Mouse (Mus musculus): Measurements from ENCODE around the gene Hectd4. TPM values are rescaled to one million over a fixed set of nuclear protein-coding genes. Genes with fewer than 3 reads are reported as not detected.

The Hectd4 gene
- polyA plus RNA-seq, 1 experiment from 2014 or later: 3.8 TPM

- ATAC-seq (ENCODE audit: low FRiP score, low TSS enrichment): no peak
- H3K27me3 ChIP-seq (ENCODE audit: insufficient read depth, low read length): no peaks in the 10 kb centered on the region
- H3K4me3 ChIP-seq (ENCODE audit: low read length): peak overlapping the region; percentile 87
- H3K27ac ChIP-seq (ENCODE audit: low read length): peak overlapping the region; percentile 75
- peak overlapping the region; percentile 85 for H3K4me2 ChIP-seq (replicated peaks; ENCODE audit: low read depth, low read length)
- no peaks in the 10 kb centered on the region for H3K9me3 ChIP-seq (ENCODE audit: low read length)
- peaks cover 20% of the 10 kb centered on the region for H3K4me1 ChIP-seq (ENCODE audit: insufficient read depth, low read length)
- WGBS: 30% methylated on average over 21 of the region's 21 CpGs
- H3K9ac ChIP-seq (replicated peaks; ENCODE audit: low read length): peak overlapping the region; percentile 96
- no peaks in the 10 kb centered on the region for H3K36me3 ChIP-seq (ENCODE audit: insufficient read depth, low read length)
Observed at GRCm38 (mm10) chr5:121190210-121190835, 29.7 kb upstream of the Hectd4 start.

GRCm38 (mm10) chr5:121190836-121191583 is 29.0 kb upstream of the Hectd4 start, which contains the start of gene Ptpn11:
Gene Ptpn11, minus strand, starts transcription at chr5:121191397.
- WGBS: under 1% methylated on average over 92 of the region's 98 CpGs
- H3K9me3 ChIP-seq (ENCODE audit: low read length): no peaks in the 10 kb centered on the region
- peaks cover 13% of the 10 kb centered on the region for H3K4me1 ChIP-seq (ENCODE audit: insufficient read depth, low read length)
- H3K9ac ChIP-seq (replicated peaks; ENCODE audit: low read length): peak within 1 kb of the TSS; percentile 96
- H3K36me3 ChIP-seq (ENCODE audit: insufficient read depth, low read length): no peaks in the 10 kb centered on the region
- H3K4me3 ChIP-seq (ENCODE audit: low read length): peak within 1 kb of the TSS; percentile 87
- H3K27me3 ChIP-seq (ENCODE audit: insufficient read depth, low read length): no peaks in the 10 kb centered on the region
- peak; percentile 97 for ATAC-seq (ENCODE audit: low FRiP score, low TSS enrichment)
- peak within 1 kb of the TSS; percentile 75 for H3K27ac ChIP-seq (ENCODE audit: low read length)
- H3K4me2 ChIP-seq (replicated peaks; ENCODE audit: low read depth, low read length): peak within 1 kb of the TSS; percentile 85

GRCm38 (mm10) chr5:121191584-121191906 is 28.5 kb upstream of the Hectd4 start:
- 8% methylated on average over 17 of the region's 17 CpGs for WGBS
- peak overlapping the region; percentile 71; the same call in 1 of the 2 replicates for H3K27ac ChIP-seq (ENCODE audit: low read length)
- peaks cover 12% of the 10 kb centered on the region for H3K4me1 ChIP-seq (ENCODE audit: insufficient read depth, low read length)
- peak overlapping the region; percentile 87 for H3K4me3 ChIP-seq (ENCODE audit: low read length)
- ATAC-seq (ENCODE audit: low FRiP score, low TSS enrichment): peak; percentile 33
- no peaks in the 10 kb centered on the region for H3K36me3 ChIP-seq (ENCODE audit: insufficient read depth, low read length)
- H3K9me3 ChIP-seq (ENCODE audit: low read length): no peaks in the 10 kb centered on the region
- H3K27me3 ChIP-seq (ENCODE audit: insufficient read depth, low read length): no peaks in the 10 kb centered on the region
- peak overlapping the region; percentile 96 for H3K9ac ChIP-seq (replicated peaks; ENCODE audit: low read length)
- peak overlapping the region; percentile 61 for H3K4me2 ChIP-seq (replicated peaks; ENCODE audit: low read depth, low read length)

DNA sequence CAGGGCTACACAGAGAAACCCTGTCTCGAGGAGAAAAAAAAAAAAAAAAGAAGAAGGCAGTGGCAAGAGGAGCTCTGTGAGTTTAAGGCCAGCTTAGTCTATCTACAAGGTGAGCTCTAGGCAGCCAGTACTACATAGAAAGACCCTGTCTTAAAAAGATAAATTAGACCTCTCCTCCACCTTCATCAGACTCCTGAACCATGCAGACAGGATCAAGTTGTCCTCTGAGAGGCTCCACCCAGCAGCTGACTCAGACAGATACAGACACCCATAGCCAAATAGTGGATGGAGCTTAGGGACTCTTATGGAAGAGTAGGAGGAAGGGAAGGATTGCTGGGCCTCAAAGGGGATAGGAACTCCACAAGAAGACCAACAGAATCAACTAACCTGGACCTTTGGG is 25.8 kb upstream of the Hectd4 start:
- no peaks in the 10 kb centered on the region for H3K36me3 ChIP-seq (ENCODE audit: insufficient read depth, low read length)
- ATAC-seq (ENCODE audit: low FRiP score, low TSS enrichment): no peak
- H3K9ac ChIP-seq (replicated peaks; ENCODE audit: low read length): no peak overlapping the region
- no peak overlapping the region for H3K4me3 ChIP-seq (ENCODE audit: low read length)
- H3K4me2 ChIP-seq (replicated peaks; ENCODE audit: low read depth, low read length): no peak overlapping the region
- H3K27ac ChIP-seq (ENCODE audit: low read length): no peak overlapping the region
- WGBS: 36% methylated on average over 1 of the region's 1 CpGs
- H3K9me3 ChIP-seq (ENCODE audit: low read length): no peaks in the 10 kb centered on the region
- no peaks in the 10 kb centered on the region for H3K27me3 ChIP-seq (ENCODE audit: insufficient read depth, low read length)
- peaks cover 10% of the 10 kb centered on the region for H3K4me1 ChIP-seq (ENCODE audit: insufficient read depth, low read length)

GRCm38 (mm10) chr5:121196764-121197163 is 23.3 kb upstream of the Hectd4 start:
- Histone ChIP-seq H3K4me2 (replicated peaks; ENCODE audit: low read depth, low read length) (no peak overlapping the region), H3K27ac (ENCODE audit: low read length) (no peak overlapping the region), H3K9ac (replicated peaks; ENCODE audit: low read length) (no peak overlapping the region), H3K9me3 (ENCODE audit: low read length) (no peaks in the 10 kb centered on the region), H3K4me3 (ENCODE audit: low read length) (no peak overlapping the region), H3K36me3 (ENCODE audit: insufficient read depth, low read length) (no peaks in the 10 kb centered on the region), H3K4me1 (ENCODE audit: insufficient read depth, low read length) (no peaks in the 10 kb centered on the region), H3K27me3 (ENCODE audit: insufficient read depth, low read length) (no peaks in the 10 kb centered on the region; the same call in 1 of the 2 replicates)
- no peak for ATAC-seq (ENCODE audit: low FRiP score, low TSS enrichment)
- WGBS: 27% methylated on average over 5 of the region's 5 CpGs

GRCm38 (mm10) chr5:121197337-121197736 is 22.7 kb upstream of the Hectd4 start:
- Histone ChIP-seq H3K9ac (replicated peaks; ENCODE audit: low read length) (no peak overlapping the region), H3K27me3 (ENCODE audit: insufficient read depth, low read length) (no peaks in the 10 kb centered on the region; the same call in 1 of the 2 replicates), H3K4me1 (ENCODE audit: insufficient read depth, low read length) (no peaks in the 10 kb centered on the region), H3K36me3 (ENCODE audit: insufficient read depth, low read length) (no peaks in the 10 kb centered on the region), H3K27ac (ENCODE audit: low read length) (no peak overlapping the region), H3K4me3 (ENCODE audit: low read length) (no peak overlapping the region), H3K9me3 (ENCODE audit: low read length) (no peaks in the 10 kb centered on the region), H3K4me2 (replicated peaks; ENCODE audit: low read depth, low read length) (no peak overlapping the region)
- 82% methylated on average over 2 of the region's 2 CpGs for WGBS
- ATAC-seq (ENCODE audit: low FRiP score, low TSS enrichment): no peak

DNA sequence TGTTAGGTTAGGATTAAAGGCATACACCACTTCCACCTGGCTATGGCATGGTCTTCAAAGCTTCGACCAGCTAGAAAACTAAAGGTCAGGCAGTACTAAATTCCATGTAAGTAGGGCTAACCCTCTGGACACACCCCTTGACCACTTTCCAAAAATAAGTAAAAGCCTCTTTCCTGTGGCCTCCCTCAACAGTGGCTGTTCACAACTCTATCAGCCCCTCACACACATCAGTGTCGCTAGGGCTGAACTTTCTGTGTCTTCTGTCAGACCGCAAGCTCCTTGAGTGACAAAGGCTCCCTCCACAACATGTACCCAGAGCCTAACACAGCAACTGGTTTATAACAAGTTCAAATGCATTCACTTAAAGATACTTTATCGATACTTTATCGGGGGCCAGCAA is 21.6 kb upstream of the Hectd4 start:
- 83% methylated on average over 5 of the region's 5 CpGs for WGBS
- Histone ChIP-seq H3K4me1 (ENCODE audit: insufficient read depth, low read length) (no peaks in the 10 kb centered on the region), H3K9me3 (ENCODE audit: low read length) (no peaks in the 10 kb centered on the region), H3K9ac (replicated peaks; ENCODE audit: low read length) (no peak overlapping the region), H3K36me3 (ENCODE audit: insufficient read depth, low read length) (no peaks in the 10 kb centered on the region), H3K27ac (ENCODE audit: low read length) (no peak overlapping the region), H3K4me2 (replicated peaks; ENCODE audit: low read depth, low read length) (no peak overlapping the region), H3K4me3 (ENCODE audit: low read length) (no peak overlapping the region), H3K27me3 (ENCODE audit: insufficient read depth, low read length) (no peaks in the 10 kb centered on the region; the same call in 1 of the 2 replicates)
- no peak for ATAC-seq (ENCODE audit: low FRiP score, low TSS enrichment)

GRCm38 (mm10) chr5:121201739-121202138 is 18.3 kb upstream of the Hectd4 start:
- no peak overlapping the region for H3K4me2 ChIP-seq (replicated peaks; ENCODE audit: low read depth, low read length)
- no peak overlapping the region for H3K4me3 ChIP-seq (ENCODE audit: low read length)
- no peaks in the 10 kb centered on the region for H3K9me3 ChIP-seq (ENCODE audit: low read length)
- H3K27me3 ChIP-seq (ENCODE audit: insufficient read depth, low read length): no peaks in the 10 kb centered on the region; the same call in 1 of the 2 replicates
- ATAC-seq (ENCODE audit: low FRiP score, low TSS enrichment): no peak
- H3K4me1 ChIP-seq (ENCODE audit: insufficient read depth, low read length): peaks cover 14% of the 10 kb centered on the region
- peaks cover 12% of the 10 kb centered on the region for H3K36me3 ChIP-seq (ENCODE audit: insufficient read depth, low read length)
- 45% methylated on average over 3 of the region's 3 CpGs for WGBS
- no peak overlapping the region for H3K27ac ChIP-seq (ENCODE audit: low read length)
- H3K9ac ChIP-seq (replicated peaks; ENCODE audit: low read length): no peak overlapping the region

GRCm38 (mm10) chr5:121202467-121202866 is 17.6 kb upstream of the Hectd4 start:
- Histone ChIP-seq H3K9me3 (ENCODE audit: low read length) (no peaks in the 10 kb centered on the region), H3K4me2 (replicated peaks; ENCODE audit: low read depth, low read length) (no peak overlapping the region), H3K36me3 (ENCODE audit: insufficient read depth, low read length) (peaks cover 19% of the 10 kb centered on the region), H3K4me3 (ENCODE audit: low read length) (no peak overlapping the region), H3K27ac (ENCODE audit: low read length) (no peak overlapping the region), H3K4me1 (ENCODE audit: insufficient read depth, low read length) (peaks cover 17% of the 10 kb centered on the region), H3K27me3 (ENCODE audit: insufficient read depth, low read length) (no peaks in the 10 kb centered on the region; the same call in 1 of the 2 replicates), H3K9ac (replicated peaks; ENCODE audit: low read length) (no peak overlapping the region)
- WGBS: 86% methylated on average over 1 of the region's 1 CpGs
- no peak for ATAC-seq (ENCODE audit: low FRiP score, low TSS enrichment)

Data from kidney, embryonic 16.5 days (tissue).